Mouse (Mus musculus) liver, embryonic 11.5 days (tissue): ENCODE results near the gene Cyp4f14. TPM values are rescaled to one million over a fixed set of nuclear protein-coding genes. Genes with fewer than 3 reads are reported as not detected.

Experiments
- ATAC-seq: fragments of 200-750 bp; cut with Nextera tagmentation; replicated peaks from 2 replicates; pipeline ENCODE4 v1.8.0; 2017; ENCODE audit warnings: moderate number of reproducible peaks, mild to moderate bottlenecking, moderate TSS enrichment, moderate library complexity; ENCODE audit not compliant: low FRiP score
- DNase-seq: peaks from one replicate; pipeline ENCODE4 v3.0.0-alpha.2; 2017; ENCODE audit warnings: low spot score
- H3K27ac ChIP-seq: fragments of 300-500 bp; sonication (generic); 2 replicates; pipeline ENCODE4 v1.5.1; 2014; ENCODE audit warnings: mild to moderate bottlenecking, low read depth, low read length, control low read depth
- H3K27me3 ChIP-seq: fragments of 300-500 bp; sonication (generic); replicated peaks from 2 replicates; pipeline ENCODE4 v1.6.1; 2014; ENCODE audit warnings: low read length, mixed read lengths; ENCODE audit not compliant: control insufficient read depth, insufficient read depth
- H3K36me3 ChIP-seq: fragments of 300-500 bp; sonication (generic); 2 replicates; pipeline ENCODE4 v1.6.1; 2014; ENCODE audit warnings: mild to moderate bottlenecking, low read length, moderate library complexity, mixed read lengths; ENCODE audit not compliant: control insufficient read depth, insufficient read depth
- H3K4me1 ChIP-seq: fragments of 300-500 bp; sonication (generic); replicated peaks from 2 replicates; pipeline ENCODE4 v1.6.1; 2014; ENCODE audit warnings: low read length, mixed read lengths; ENCODE audit not compliant: control insufficient read depth, insufficient read depth
- H3K4me2 ChIP-seq: fragments of 300-500 bp; sonication (generic); 2 replicates; pipeline ENCODE4 v1.6.1; 2014; ENCODE audit warnings: mild to moderate bottlenecking, control low read depth, moderate library complexity
- H3K4me3 ChIP-seq: fragments of 300-500 bp; sonication (generic); 2 replicates; pipeline ENCODE4 v1.5.1; 2014; ENCODE audit warnings: low read depth, low read length, control low read depth
- H3K9ac ChIP-seq: fragments of 300-500 bp; sonication (generic); 2 replicates; pipeline ENCODE4 v1.6.1; 2014; ENCODE audit warnings: low read depth, low read length, control low read depth
- H3K9me3 ChIP-seq: fragments of 300-500 bp; sonication (generic); 2 replicates; pipeline ENCODE4 v1.6.1; 2016; ENCODE audit warnings: low read length, inconsistent platforms, mixed read lengths; ENCODE audit not compliant: control insufficient read depth
- WGBS: fragments of 180-500 bp; shearing (Covaris S2); extraction: QIAGEN DNeasy Blood & Tissue Kit; methylation state at CpG from one replicate; pipeline ENCODE4 v1.1.7; 2014; 5-methylcytosine and 5-hydroxymethylcytosine counted together
- polyA plus RNA-seq: library from polyadenylated mRNA; unstranded; fragments of >200 nt; fragmentation: Nextera tagmentation; extraction: Ambion mirVana; gene quantifications from 2 replicates; pipeline ENCODE4 v1.2.1, GENCODE M21; 2014

The Cyp4f14 gene
- polyA plus RNA-seq: not detected in 2 replicates

- Histone ChIP-seq H3K4me2 (no peak within 1 kb of the TSS), H3K9me3 (no peaks in the 10 kb centered on the region), H3K4me3 (no peak within 1 kb of the TSS), H3K9ac (no peak within 1 kb of the TSS), H3K36me3 (no peaks in the 10 kb centered on the region), H3K4me1 (no peaks in the 10 kb centered on the region), H3K27me3 (0 out of 2 replicates have a peak, but pooled peaks cover 2% of the 10 kb centered on the region), H3K27ac (no peak within 1 kb of the TSS)
- ATAC-seq (no peak), DNase-seq (no peak)
- WGBS: 76% methylated on average over 2 of the region's 2 CpGs
Observed at GRCm38 (mm10) chr17:32917131-32917530, at the start of gene Cyp4f14. Gene Cyp4f14 (minus strand): TSS chr17:32917342.

GRCm38 (mm10) chr17:32965623-32966290, 48.6 kb upstream of the Cyp4f14 start, which contains the start of gene Zfp472:
Gene Zfp472 (plus strand): TSS chr17:32965814.
- H3K4me2 ChIP-seq: peak within 1 kb of the TSS; percentile 79
- no peaks in the 10 kb centered on the region for H3K27me3 ChIP-seq
- 0 out of 2 replicates have a peak, but pooled peaks cover 4% of the 10 kb centered on the region for H3K9me3 ChIP-seq
- no peaks in the 10 kb centered on the region for H3K36me3 ChIP-seq
- H3K4me3 ChIP-seq: peak within 1 kb of the TSS; percentile 68
- H3K27ac ChIP-seq: peak within 1 kb of the TSS; percentile 85
- WGBS: under 1% methylated on average over 33 of the region's 33 CpGs
- ATAC-seq: peak; percentile 98
- H3K4me1 ChIP-seq: peaks cover 7% of the 10 kb centered on the region
- peak; percentile 89 for DNase-seq
- H3K9ac ChIP-seq: peak within 1 kb of the TSS; percentile 73

GRCm38 (mm10) chr17:32965253-32965622, 48.1 kb upstream of the Cyp4f14 start:
- H3K9me3 ChIP-seq: 0 out of 2 replicates have a peak, but pooled peaks cover 4% of the 10 kb centered on the region

GRCm38 (mm10) chr17:32951441-32951840, 34.3 kb upstream of the Cyp4f14 start:
- Histone ChIP-seq H3K9ac (no peak overlapping the region), H3K36me3 (no peaks in the 10 kb centered on the region), H3K27ac (no peak overlapping the region), H3K4me2 (no peak overlapping the region), H3K9me3 (no peaks in the 10 kb centered on the region), H3K4me1 (peaks cover 4% of the 10 kb centered on the region), H3K4me3 (no peak overlapping the region), H3K27me3 (no peaks in the 10 kb centered on the region)
- ATAC-seq: no peak
- DNase-seq: peak; percentile 60
- WGBS: 27% methylated on average over 16 of the region's 16 CpGs

More at GRCm38 (mm10) chr17:32965253-32965622, 48.1 kb upstream of the Cyp4f14 start:
- H3K27me3 ChIP-seq: no peaks in the 10 kb centered on the region
- no peak for ATAC-seq
- H3K4me1 ChIP-seq: peaks cover 7% of the 10 kb centered on the region
- H3K4me2 ChIP-seq: peak overlapping the region; percentile 79
- peak overlapping the region; percentile 68 for H3K4me3 ChIP-seq
- H3K27ac ChIP-seq: peak overlapping the region; percentile 28; the same call in 1 of the 2 replicates
- WGBS: under 1% methylated on average over 14 of the region's 14 CpGs
- peak overlapping the region; percentile 73 for H3K9ac ChIP-seq
- no peaks in the 10 kb centered on the region for H3K36me3 ChIP-seq
- no peak for DNase-seq

GRCm38 (mm10) chr17:32951006-32951405, 33.9 kb upstream of the Cyp4f14 start:
- no peaks in the 10 kb centered on the region for H3K36me3 ChIP-seq
- 74% methylated on average over 11 of the region's 11 CpGs for WGBS
- no peaks in the 10 kb centered on the region for H3K27me3 ChIP-seq
- H3K4me1 ChIP-seq: peaks cover 5% of the 10 kb centered on the region
- DNase-seq (no peak), ATAC-seq (no peak)
- no peak overlapping the region for H3K4me3 ChIP-seq
- no peak overlapping the region for H3K9ac ChIP-seq
- H3K9me3 ChIP-seq: no peaks in the 10 kb centered on the region
- no peak overlapping the region for H3K27ac ChIP-seq
- H3K4me2 ChIP-seq: no peak overlapping the region

- no peak overlapping the region for H3K4me2 ChIP-seq
- 80% methylated on average over 3 of the region's 3 CpGs for WGBS
Observed at GRCm38 (mm10) chr17:32950136-32950535, 33.0 kb upstream of the Cyp4f14 start.

GRCm38 (mm10) chr17:32947215-32947914, 30.2 kb upstream of the Cyp4f14 start, which contains the start of gene Cyp4f13:
Gene Cyp4f13 (minus strand): TSS chr17:32947402.
- DNase-seq (peak; percentile 86), ATAC-seq (peak; percentile 95)
- Histone ChIP-seq H3K4me1 (peaks cover 5% of the 10 kb centered on the region), H3K9me3 (no peaks in the 10 kb centered on the region), H3K4me3 (peak within 1 kb of the TSS; percentile 65), H3K27me3 (no peaks in the 10 kb centered on the region), H3K27ac (no peak within 1 kb of the TSS), H3K4me2 (peak within 1 kb of the TSS; percentile 90), H3K36me3 (no peaks in the 10 kb centered on the region), H3K9ac (peak within 1 kb of the TSS; percentile 70)
- 21% methylated on average over 12 of the region's 12 CpGs for WGBS

More at GRCm38 (mm10) chr17:32950136-32950535, 33.0 kb upstream of the Cyp4f14 start:
- DNase-seq: no peak
- Histone ChIP-seq H3K27me3 (no peaks in the 10 kb centered on the region), H3K36me3 (no peaks in the 10 kb centered on the region), H3K9me3 (no peaks in the 10 kb centered on the region), H3K4me1 (peaks cover 5% of the 10 kb centered on the region), H3K4me3 (no peak overlapping the region), H3K27ac (no peak overlapping the region), H3K9ac (no peak overlapping the region)
- no peak for ATAC-seq

GRCm38 (mm10) chr17:32946716-32947115, 29.6 kb upstream of the Cyp4f14 start:
- no peak for DNase-seq
- Histone ChIP-seq H3K27ac (no peak overlapping the region), H3K4me3 (peak overlapping the region; percentile 65), H3K36me3 (no peaks in the 10 kb centered on the region), H3K27me3 (no peaks in the 10 kb centered on the region), H3K9me3 (no peaks in the 10 kb centered on the region), H3K9ac (peak overlapping the region; percentile 70), H3K4me1 (peaks cover 5% of the 10 kb centered on the region), H3K4me2 (peak overlapping the region; percentile 90)
- no peak for ATAC-seq
- WGBS: 43% methylated on average over 9 of the region's 9 CpGs
